Mouse (Mus musculus) thymus, adult 2 months (tissue): ENCODE measurements around the gene Etv5.

Experiments
- CTCF ChIP-seq: fragments of 200-500 bp; IDR thresholded peaks from 2 replicates; pipeline ENCODE4 v1.5.1; 2012; ENCODE audit warnings: mild to moderate bottlenecking, control low read depth, low read length, moderate library complexity, borderline replicate concordance; ENCODE audit not compliant: control insufficient read depth, poor library complexity, insufficient read depth; ENCODE audit errors: extremely low read depth
- POLR2A ChIP-seq: fragments of 200-500 bp; IDR thresholded peaks from 2 replicates; pipeline ENCODE4 v1.6.1; 2012; ENCODE audit warnings: mild to moderate bottlenecking, low read length, control low read depth, moderate library complexity; ENCODE audit not compliant: control insufficient read depth, poor library complexity, insufficient read depth; ENCODE audit errors: extremely low read depth

GRCm38 (mm10) chr16:22434530-22434929 is 5.0 kb downstream of the Etv5 start:
- TF ChIP-seq POLR2A (no peak), CTCF (no peak)
